ENCODE assay signal across 8 mouse cellular contexts in genomic region chr7:84690101-84690509, GRCm38 (mm10). TPM values are rescaled to one million over a fixed set of nuclear protein-coding genes. Genes with fewer than 3 reads are reported as not detected.
A peak's percentile ranks its signal among the peaks of the same experiment; 100 is the strongest.
DNase-seq lines count a peak whose midpoint lies in the region; ATAC-seq and TF ChIP-seq lines count a peak whose summit lies in the region.

No protein-coding gene starts in this region.

- no peaks in the 10 kb centered on the region for H3K27me3 ChIP-seq in forebrain, embryonic 14.5 days (replicated peaks; ENCODE audit: control insufficient read depth, insufficient read depth, low read length)
- no peaks in the 10 kb centered on the region for H3K27me3 ChIP-seq in liver, embryonic 14.5 days (ENCODE audit: control insufficient read depth, insufficient read depth, low read length)

- ATAC-seq in CD4-positive, CD25-positive, alpha-beta regulatory T cell, adult 4 months, result peak; percentile 65
- no peak; the same call in none of the 2 replicates for ATAC-seq in forebrain, embryonic 14.5 days
- peak; percentile 21 for ATAC-seq in liver, embryonic 14.5 days (ENCODE audit: insufficient read depth)

- peak; percentile 3 for DNase-seq in gastrocnemius, postnatal 10 days
- no peak for DNase-seq in gastrocnemius, adult 18-20 months (ENCODE audit: low spot score)
- no peak for DNase-seq in forebrain, embryonic 14.5 days (ENCODE audit: low spot score)
- no peak for DNase-seq in liver, embryonic 14.5 days (ENCODE audit: low read depth in 3 of 3, low spot score in 3 of 3)
- DNase-seq in urinary bladder, postnatal 10 days (ENCODE audit: low spot score), result no peak
- DNase-seq in natural killer cell, adult 2 months (ENCODE audit: low spot score in 2 of 2), result no peak
- DNase-seq in thymus, postnatal 10 days (ENCODE audit: low spot score in 2 of 2), result no peak

- H3K9ac ChIP-seq in forebrain, embryonic 14.5 days (ENCODE audit: low read length), result peak overlapping the region; percentile 62
- peak overlapping the region; percentile 58 for H3K9ac ChIP-seq in liver, embryonic 14.5 days (replicated peaks)

- peaks cover 3% of the 10 kb centered on the region; the same call in 1 of the 2 replicates for H3K4me1 ChIP-seq in forebrain, embryonic 14.5 days (ENCODE audit: control insufficient read depth, insufficient read depth, low read length)
- H3K4me1 ChIP-seq in liver, embryonic 14.5 days (replicated peaks; ENCODE audit: control insufficient read depth in 2 of 2, insufficient read depth in 2 of 2, low read length in 1 of 2), result peaks cover 27% of the 10 kb centered on the region in 2 experiments

- no peaks in the 10 kb centered on the region for H3K36me3 ChIP-seq in forebrain, embryonic 14.5 days (ENCODE audit: control insufficient read depth, insufficient read depth, low read length)
- H3K36me3 ChIP-seq in liver, embryonic 14.5 days (replicated peaks; ENCODE audit: control insufficient read depth, insufficient read depth, low read depth), result no peaks in the 10 kb centered on the region

- no peak overlapping the region for H3K27ac ChIP-seq in forebrain, embryonic 14.5 days (ENCODE audit: low read depth, low read length)
- peak overlapping the region; percentile 68 for H3K27ac ChIP-seq in liver, embryonic 14.5 days

- H3K4me3 ChIP-seq in forebrain, embryonic 14.5 days (ENCODE audit: low read depth, low read length), result peak overlapping the region; percentile 83
- peak overlapping the region; percentile 60 to 76 for H3K4me3 ChIP-seq in liver, embryonic 14.5 days (ENCODE audit: insufficient read depth in 1 of 2, low read depth in 2 of 2, low read length in 2 of 2)

- H3K4me2 ChIP-seq in forebrain, embryonic 14.5 days (ENCODE audit: low read length), result peak overlapping the region; percentile 81
- peak overlapping the region; percentile 88 for H3K4me2 ChIP-seq in liver, embryonic 14.5 days (ENCODE audit: low read depth)

- TF ChIP-seq EP300 in liver, embryonic 14.5 days (IDR thresholded peaks at IDR 0.05; ENCODE audit: low read depth), result no peak

- TF ChIP-seq CTCF in liver, embryonic 14.5 days (IDR thresholded peaks at IDR 0.05; ENCODE audit: low read depth), result no peak

- H3K9me3 ChIP-seq in forebrain, embryonic 14.5 days (replicated peaks; ENCODE audit: control insufficient read depth, low read length), result no peaks in the 10 kb centered on the region
- H3K9me3 ChIP-seq in liver, embryonic 14.5 days (ENCODE audit: control insufficient read depth, low read length), result no peaks in the 10 kb centered on the region

- WGBS in forebrain, embryonic 14.5 days, result 3% methylated on average over 18 of the region's 19 CpGs
- 9% methylated on average over 19 of the region's 19 CpGs for WGBS in liver, embryonic 14.5 days (ENCODE audit: insufficient replicate concordance)

RNA-seq across cellular contexts. Expression of gene Zfand6, which starts 0.3 kb away (rescaled TPM):
- 10 to 100 TPM; 91.7 to 96.4 TPM for total RNA-seq in gastrocnemius, postnatal 10 days (2021)
- 100 to 1,000 TPM; 103 to 104 TPM for total RNA-seq in gastrocnemius, adult 18-20 months (2021)
- 100 to 1,000 TPM; 110 to 144 TPM for polyA plus RNA-seq in CD4-positive, CD25-positive, alpha-beta regulatory T cell, adult 4 months (2017; shearing (Covaris generic))
- 220 and 234 TPM in 2 replicates for polyA plus RNA-seq in forebrain, embryonic 14.5 days (2014; fragmentation: Nextera tagmentation; extraction: Ambion mirVana)
- 46.6 and 75.5 TPM in 2 replicates for polyA plus RNA-seq in liver, embryonic 14.5 days (2012; rRNA removed)
- polyA plus RNA-seq in liver, embryonic 14.5 days (2014; fragmentation: Nextera tagmentation; extraction: Ambion mirVana), result 125 and 137 TPM in 2 replicates
